Mouse (Mus musculus) testis, adult 2 months (tissue): ENCODE measurements around the gene Pip4k2a.

Experiments
- CTCF ChIP-seq: fragments of 200-500 bp; IDR thresholded peaks from 2 replicates; pipeline ENCODE4 v1.5.1; 2012; ENCODE audit warnings: low read depth, mild to moderate bottlenecking, inconsistent platforms, low read length, moderate library complexity; ENCODE audit not compliant: control insufficient read depth, insufficient read depth, insufficient replicate concordance
- POLR2A ChIP-seq: fragments of 200-500 bp; IDR thresholded peaks from 2 replicates; pipeline ENCODE4 v1.6.1; 2012; ENCODE audit warnings: low read depth, mild to moderate bottlenecking, inconsistent platforms, low read length, moderate library complexity; ENCODE audit not compliant: control insufficient read depth

- no peak for TF ChIP-seq POLR2A
- TF ChIP-seq CTCF: no peak
Measured at GRCm38 (mm10) chr2:18917838-18918237, 80.1 kb downstream of the Pip4k2a start.
